Comparison of ENCODE assay signal across 9 mouse cellular contexts in the genomic region with DNA sequence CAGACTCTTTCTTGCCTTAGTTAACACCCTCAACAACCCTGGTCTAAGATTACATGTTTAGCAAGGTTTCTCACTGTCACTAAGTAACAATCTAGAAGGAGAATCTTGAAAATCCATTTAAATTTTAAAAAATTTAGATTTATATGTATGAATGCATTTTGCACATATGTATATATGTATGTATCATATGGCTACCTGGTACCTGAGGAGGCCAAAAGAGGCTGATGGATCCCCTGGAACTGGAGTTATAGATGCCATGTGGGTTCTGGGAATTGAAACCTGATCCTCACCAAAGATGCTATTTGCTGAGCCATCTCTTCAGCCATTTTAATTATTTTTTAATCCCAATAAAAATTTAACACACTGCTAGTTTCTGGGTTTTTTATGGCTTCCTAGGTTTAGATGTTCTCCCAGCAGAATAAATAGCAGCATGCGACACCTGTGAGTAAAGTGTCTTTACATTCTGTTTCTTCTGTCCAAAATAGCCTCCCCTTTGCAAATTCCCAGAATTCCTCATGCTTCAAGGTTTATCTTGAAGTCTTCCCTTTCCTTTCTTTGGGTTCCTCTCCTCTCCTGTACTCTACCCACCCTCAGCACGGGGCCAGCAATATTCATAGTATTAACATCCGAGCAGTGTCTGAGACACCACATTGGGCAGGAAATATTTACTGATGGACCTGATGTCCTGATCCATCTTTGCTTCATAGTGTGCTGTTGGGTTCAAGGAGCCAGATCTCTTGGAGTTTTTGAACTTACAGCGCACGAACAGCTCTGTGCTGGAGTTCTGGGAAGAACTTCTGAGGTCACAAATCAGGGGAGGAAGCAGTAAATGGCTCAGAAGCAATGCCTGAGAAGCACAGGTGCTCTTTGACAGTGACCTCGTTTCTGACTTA. TPM values are rescaled to one million over a fixed set of nuclear protein-coding genes. Genes with fewer than 3 reads are reported as not detected.
DNase-seq lines count a peak whose midpoint lies in the region; ATAC-seq and TF ChIP-seq lines count a peak whose summit lies in the region.
"Had no signal": no experiment of that assay in that cellular context is flagged by ENCODE, and none has a peak within 500 bp of the region (broad histone marks: within the 10 kb centered on the region; RNA-seq: fewer than 3 reads in every experiment).

No protein-coding gene starts in this region.

- H3K27me3 ChIP-seq in midbrain, embryonic 10.5 days (ENCODE audit: low read depth, poor library complexity, severe bottlenecking): no peaks in the 10 kb centered on the region
- no peaks in the 10 kb centered on the region for H3K27me3 ChIP-seq in midbrain, postnatal 0 days (ENCODE audit: insufficient read depth, low read length)
- H3K27me3 ChIP-seq in embryonic facial prominence, embryonic 13.5 days: no peaks in the 10 kb centered on the region
- no peaks in the 10 kb centered on the region for H3K27me3 ChIP-seq in intestine, embryonic 16.5 days (replicated peaks; ENCODE audit: control insufficient read depth, insufficient read depth, low read length)
- no peaks in the 10 kb centered on the region for H3K27me3 ChIP-seq in stomach, embryonic 16.5 days (ENCODE audit: control insufficient read depth, insufficient read depth, low read length)

- TF ChIP-seq CTCF in midbrain, postnatal 0 days (IDR thresholded peaks at IDR 0.05): no peak

- no peak overlapping the region for H3K9ac ChIP-seq in midbrain, postnatal 0 days (replicated peaks; ENCODE audit: low read length, poor library complexity, severe bottlenecking)
- H3K9ac ChIP-seq in embryonic facial prominence, embryonic 13.5 days: 0 out of 2 replicates have a peak overlapping the region, but pooled peaks have one; percentile 44
- 0 out of 2 replicates have a peak overlapping the region, but pooled peaks have one; percentile 37 for H3K9ac ChIP-seq in intestine, embryonic 16.5 days (ENCODE audit: low read depth, low read length)
- H3K9ac ChIP-seq in stomach, embryonic 16.5 days (ENCODE audit: low read length): peak overlapping the region; percentile 56

- H3K4me2 ChIP-seq in midbrain, postnatal 0 days (ENCODE audit: low read depth, low read length, poor library complexity, severe bottlenecking): no peak overlapping the region
- peak overlapping the region; percentile 60 for H3K4me2 ChIP-seq in embryonic facial prominence, embryonic 13.5 days
- H3K4me2 ChIP-seq in intestine, embryonic 16.5 days (ENCODE audit: low read depth, low read length): peak overlapping the region; percentile 56
- peak overlapping the region; percentile 57 for H3K4me2 ChIP-seq in stomach, embryonic 16.5 days (ENCODE audit: low read depth, low read length)

- DNase-seq in midbrain, embryonic 10.5 days (ENCODE audit: low spot score): no peak
- no peak for DNase-seq in midbrain, postnatal 0 days (ENCODE audit: low spot score)
- no peak for DNase-seq in urinary bladder, postnatal 25 days (ENCODE audit: low spot score)
- DNase-seq in urinary bladder, postnatal 14 days (ENCODE audit: low spot score): no peak
- DNase-seq: kidney, adult 18-20 months had no signal

- H3K4me1 ChIP-seq in midbrain, embryonic 10.5 days: peaks cover 34% of the 10 kb centered on the region
- 0 out of 2 replicates have a peak, but pooled peaks cover 7% of the 10 kb centered on the region for H3K4me1 ChIP-seq in midbrain, postnatal 0 days (ENCODE audit: insufficient read depth, low read length)
- H3K4me1 ChIP-seq in embryonic facial prominence, embryonic 13.5 days: peaks cover 38% of the 10 kb centered on the region
- H3K4me1 ChIP-seq in intestine, embryonic 16.5 days (ENCODE audit: control insufficient read depth, insufficient read depth, low read length): peaks cover 23% of the 10 kb centered on the region
- H3K4me1 ChIP-seq in stomach, embryonic 16.5 days (ENCODE audit: control insufficient read depth, insufficient read depth, low read length): peaks cover 21% of the 10 kb centered on the region

- ATAC-seq in midbrain, postnatal 0 days (ENCODE audit: low FRiP score): no peak
- no peak for ATAC-seq in embryonic facial prominence, embryonic 13.5 days (ENCODE audit: insufficient number of reproducible peaks, insufficient read depth, low FRiP score, low TSS enrichment, low read depth)
- ATAC-seq in intestine, embryonic 16.5 days: no peak
- ATAC-seq in stomach, embryonic 16.5 days (ENCODE audit: insufficient read depth, low FRiP score): no peak

- peak overlapping the region; percentile 61 for H3K4me3 ChIP-seq in midbrain, embryonic 10.5 days
- no peak overlapping the region for H3K4me3 ChIP-seq in midbrain, postnatal 0 days (ENCODE audit: low read depth, low read length)
- peak overlapping the region; percentile 43 for H3K4me3 ChIP-seq in embryonic facial prominence, embryonic 13.5 days
- peak overlapping the region; percentile 50 for H3K4me3 ChIP-seq in intestine, embryonic 16.5 days (ENCODE audit: low read length)
- peak overlapping the region; percentile 49 for H3K4me3 ChIP-seq in stomach, embryonic 16.5 days (replicated peaks; ENCODE audit: low read length)

- H3K36me3 ChIP-seq in midbrain, embryonic 10.5 days: no peaks in the 10 kb centered on the region
- H3K36me3 ChIP-seq in midbrain, postnatal 0 days (ENCODE audit: insufficient read depth, low read length): no peaks in the 10 kb centered on the region
- H3K36me3 ChIP-seq in embryonic facial prominence, embryonic 13.5 days: no peaks in the 10 kb centered on the region
- H3K36me3 ChIP-seq in intestine, embryonic 16.5 days (ENCODE audit: control insufficient read depth, insufficient read depth, low read length): no peaks in the 10 kb centered on the region
- H3K36me3 ChIP-seq in stomach, embryonic 16.5 days (ENCODE audit: control insufficient read depth, insufficient read depth, low read length): no peaks in the 10 kb centered on the region

- H3K9me3 ChIP-seq in midbrain, embryonic 10.5 days (replicated peaks): no peaks in the 10 kb centered on the region
- no peaks in the 10 kb centered on the region for H3K9me3 ChIP-seq in midbrain, postnatal 0 days (ENCODE audit: low read length)
- H3K9me3 ChIP-seq in embryonic facial prominence, embryonic 13.5 days: no peaks in the 10 kb centered on the region
- no peaks in the 10 kb centered on the region for H3K9me3 ChIP-seq in intestine, embryonic 16.5 days (ENCODE audit: control insufficient read depth, low read length)
- no peaks in the 10 kb centered on the region for H3K9me3 ChIP-seq in stomach, embryonic 16.5 days (replicated peaks; ENCODE audit: control insufficient read depth, low read length)

- H3K27ac ChIP-seq in midbrain, embryonic 10.5 days (replicated peaks): peak overlapping the region; percentile 89
- no peak overlapping the region for H3K27ac ChIP-seq in midbrain, postnatal 0 days (ENCODE audit: low read depth, low read length)
- H3K27ac ChIP-seq in embryonic facial prominence, embryonic 13.5 days: peak overlapping the region; percentile 78
- H3K27ac ChIP-seq in intestine, embryonic 16.5 days (ENCODE audit: low read length): 0 out of 2 replicates have a peak overlapping the region, but pooled peaks have one; percentile 9
- 0 out of 2 replicates have a peak overlapping the region, but pooled peaks have one; percentile 29 for H3K27ac ChIP-seq in stomach, embryonic 16.5 days (ENCODE audit: low read length)

- 60% methylated on average over 6 of the region's 6 CpGs for WGBS in midbrain, embryonic 10.5 days
- 58% methylated on average over 6 of the region's 6 CpGs for WGBS in midbrain, postnatal 0 days
- WGBS in embryonic facial prominence, embryonic 13.5 days: 51% methylated on average over 6 of the region's 6 CpGs
- WGBS in intestine, embryonic 16.5 days: 34% methylated on average over 6 of the region's 6 CpGs
- 40% methylated on average over 6 of the region's 6 CpGs for WGBS in stomach, embryonic 16.5 days

RNA-seq across cellular contexts. Expression of gene Hist2h3c1, which starts 1.9 kb away (rescaled TPM):
- polyA plus RNA-seq in midbrain, embryonic 10.5 days (2016; fragmentation: Nextera tagmentation; extraction: Ambion mirVana): 0.70 and 0.86 TPM in 2 replicates
- total RNA-seq in midbrain, postnatal 0 days (2014; rRNA removed): 2.8 TPM in 1 of 2 replicates, not detected in the other
- 0.11 and 0.32 TPM in 2 replicates for polyA plus RNA-seq in midbrain, postnatal 0 days (2015; fragmentation: Nextera tagmentation; extraction: Ambion mirVana)
- 1.5 TPM in 1 of 2 replicates, not detected in the other for polyA plus RNA-seq in embryonic facial prominence, embryonic 13.5 days (2015; fragmentation: Nextera tagmentation; extraction: Ambion mirVana)
- polyA plus RNA-seq in intestine, embryonic 16.5 days (2015; fragmentation: Nextera tagmentation; extraction: Ambion mirVana): 1.3 and 1.8 TPM in 2 replicates
- 1.3 and 2.1 TPM in 2 replicates for polyA plus RNA-seq in stomach, embryonic 16.5 days (2015; fragmentation: Nextera tagmentation; extraction: Ambion mirVana)
- polyA plus RNA-seq: brain, embryonic 14.5 days had no signal

RNA-seq across cellular contexts. Expression of gene Hist2h2aa1, which starts 3.1 kb away (rescaled TPM):
- polyA plus RNA-seq in midbrain, embryonic 10.5 days (2016; fragmentation: Nextera tagmentation; extraction: Ambion mirVana): 13.7 TPM in 2 replicates
- 786 and 1,113 TPM in 2 replicates for total RNA-seq in midbrain, postnatal 0 days (2014; rRNA removed)
- polyA plus RNA-seq in midbrain, postnatal 0 days (2015; fragmentation: Nextera tagmentation; extraction: Ambion mirVana): 18.8 and 19.5 TPM in 2 replicates
- polyA plus RNA-seq in embryonic facial prominence, embryonic 13.5 days (2015; fragmentation: Nextera tagmentation; extraction: Ambion mirVana): 14.9 and 20.9 TPM in 2 replicates
- polyA plus RNA-seq in intestine, embryonic 16.5 days (2015; fragmentation: Nextera tagmentation; extraction: Ambion mirVana): 13.7 and 14.1 TPM in 2 replicates
- 19.4 and 20.8 TPM in 2 replicates for polyA plus RNA-seq in stomach, embryonic 16.5 days (2015; fragmentation: Nextera tagmentation; extraction: Ambion mirVana)

RNA-seq across cellular contexts. Expression of gene Hist2h2aa2, which starts 8.3 kb away (rescaled TPM):
- 24.3 and 34.9 TPM in 2 replicates for polyA plus RNA-seq in midbrain, embryonic 10.5 days (2016; fragmentation: Nextera tagmentation; extraction: Ambion mirVana)
- 914 and 1,403 TPM in 2 replicates for total RNA-seq in midbrain, postnatal 0 days (2014; rRNA removed)
- polyA plus RNA-seq in midbrain, postnatal 0 days (2015; fragmentation: Nextera tagmentation; extraction: Ambion mirVana): 41.9 and 45.6 TPM in 2 replicates
- polyA plus RNA-seq in embryonic facial prominence, embryonic 13.5 days (2015; fragmentation: Nextera tagmentation; extraction: Ambion mirVana): 52.8 and 67.0 TPM in 2 replicates
- 37.3 and 43.2 TPM in 2 replicates for polyA plus RNA-seq in intestine, embryonic 16.5 days (2015; fragmentation: Nextera tagmentation; extraction: Ambion mirVana)
- polyA plus RNA-seq in stomach, embryonic 16.5 days (2015; fragmentation: Nextera tagmentation; extraction: Ambion mirVana): 49.4 and 53.3 TPM in 2 replicates

RNA-seq across cellular contexts. Expression of gene Hist2h3c2, which starts 9.5 kb away (rescaled TPM):
- 8.1 TPM in 2 replicates for polyA plus RNA-seq in midbrain, embryonic 10.5 days (2016; fragmentation: Nextera tagmentation; extraction: Ambion mirVana)
- total RNA-seq in midbrain, postnatal 0 days (2014; rRNA removed): 67.5 and 182 TPM in 2 replicates
- 0.56 and 0.68 TPM in 2 replicates for polyA plus RNA-seq in midbrain, postnatal 0 days (2015; fragmentation: Nextera tagmentation; extraction: Ambion mirVana)
- polyA plus RNA-seq in embryonic facial prominence, embryonic 13.5 days (2015; fragmentation: Nextera tagmentation; extraction: Ambion mirVana): 6.4 and 10.0 TPM in 2 replicates
- polyA plus RNA-seq in intestine, embryonic 16.5 days (2015; fragmentation: Nextera tagmentation; extraction: Ambion mirVana): 2.9 and 3.7 TPM in 2 replicates
- 2.6 TPM in 1 of 2 replicates, not detected in the other for polyA plus RNA-seq in stomach, embryonic 16.5 days (2015; fragmentation: Nextera tagmentation; extraction: Ambion mirVana)

RNA-seq across cellular contexts. Expression of gene Hist2h4, which starts 14.7 kb away (rescaled TPM):
- polyA plus RNA-seq in midbrain, embryonic 10.5 days (2016; fragmentation: Nextera tagmentation; extraction: Ambion mirVana): 12.2 and 12.6 TPM in 2 replicates
- 109 and 118 TPM in 2 replicates for total RNA-seq in midbrain, postnatal 0 days (2014; rRNA removed)
- polyA plus RNA-seq in midbrain, postnatal 0 days (2015; fragmentation: Nextera tagmentation; extraction: Ambion mirVana): 5.3 and 6.1 TPM in 2 replicates
- 11.2 and 12.5 TPM in 2 replicates for polyA plus RNA-seq in embryonic facial prominence, embryonic 13.5 days (2015; fragmentation: Nextera tagmentation; extraction: Ambion mirVana)
- 5.3 and 5.8 TPM in 2 replicates for polyA plus RNA-seq in intestine, embryonic 16.5 days (2015; fragmentation: Nextera tagmentation; extraction: Ambion mirVana)
- 7.8 and 8.6 TPM in 2 replicates for polyA plus RNA-seq in stomach, embryonic 16.5 days (2015; fragmentation: Nextera tagmentation; extraction: Ambion mirVana)
